Mouse (Mus musculus) bone marrow, adult 2 months (tissue): ENCODE measurements at regions not wholly inside any gene's neighbourhood (a gene's known extent, or its start where the extent isn't known, plus 50 kb on each side); places are given as distances from the start of the nearest gene placed in this dataset.

Source experiments
- CTCF ChIP-seq: fragments of 200-500 bp; IDR thresholded peaks from 2 replicates; pipeline ENCODE4 v1.5.1; 2011; ENCODE audit warnings: low read length, control low read depth; ENCODE audit not compliant: control insufficient read depth, insufficient read depth
- POLR2A ChIP-seq: fragments of 200-500 bp; IDR thresholded peaks from 2 replicates; pipeline ENCODE4 v1.6.1; 2011; ENCODE audit warnings: low read depth, mild to moderate bottlenecking, control low read depth, low read length, borderline replicate concordance; ENCODE audit not compliant: control insufficient read depth

- TF ChIP-seq CTCF (no peak), POLR2A (no peak)
Observed at GRCm38 (mm10) chr1:124635246-124635768, 589.9 kb upstream of the Dpp10 start.
